Mouse (Mus musculus) spleen, postnatal 4 days (tissue): ENCODE measurements around the gene Tmem18.

ENCODE experiments used
- DNase-seq, 2 experiments: peaks; one replicate each; pipeline ENCODE4 v3.0.0; 2022; ENCODE audit warnings: low spot score in 2 of 2

The Tmem18 gene

DNA sequence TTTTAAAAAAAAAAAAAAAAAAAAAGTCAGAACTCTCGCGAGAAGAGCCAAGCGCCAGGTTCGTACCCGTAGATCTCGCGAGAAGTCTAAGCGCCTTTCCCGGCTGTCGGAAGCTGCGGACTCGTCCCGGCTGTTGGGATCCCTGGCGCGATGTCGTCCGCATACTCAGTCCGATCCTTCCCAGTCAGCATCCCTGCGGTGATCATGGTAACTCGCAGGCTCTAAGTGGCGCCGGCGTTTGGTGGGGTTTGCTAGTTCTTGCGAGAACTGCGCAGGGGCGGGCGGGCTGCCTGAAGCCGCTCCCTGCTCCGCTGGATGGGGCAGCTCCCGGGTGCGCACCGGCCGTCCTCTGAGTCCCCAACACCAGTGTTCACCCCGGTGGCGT is at the start of gene Tmem18:
Gene Tmem18, plus strand, starts transcription at position 71 of the 385 bp plus-strand sequence.
- peak; percentile 71 to 88 for DNase-seq

DNA sequence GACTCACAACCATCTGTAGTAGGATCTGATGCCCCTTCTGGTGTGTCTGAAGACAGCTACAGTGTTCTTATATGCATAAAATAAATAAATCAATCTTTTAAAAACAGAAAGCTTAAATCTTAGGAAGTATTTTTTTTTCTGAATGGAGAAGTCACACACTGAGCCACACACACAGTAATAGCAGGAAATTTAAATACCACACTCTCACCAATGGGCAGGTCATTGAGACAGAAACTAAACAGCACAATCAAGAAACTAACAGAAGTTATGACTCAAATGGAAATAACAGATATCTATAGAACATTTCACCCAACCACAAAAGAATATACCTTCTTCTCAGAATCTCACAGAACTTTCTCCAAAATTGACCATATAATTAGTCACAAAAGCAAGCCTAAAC is 26.9 kb upstream of the Tmem18 start:
- no peak for DNase-seq

DNA sequence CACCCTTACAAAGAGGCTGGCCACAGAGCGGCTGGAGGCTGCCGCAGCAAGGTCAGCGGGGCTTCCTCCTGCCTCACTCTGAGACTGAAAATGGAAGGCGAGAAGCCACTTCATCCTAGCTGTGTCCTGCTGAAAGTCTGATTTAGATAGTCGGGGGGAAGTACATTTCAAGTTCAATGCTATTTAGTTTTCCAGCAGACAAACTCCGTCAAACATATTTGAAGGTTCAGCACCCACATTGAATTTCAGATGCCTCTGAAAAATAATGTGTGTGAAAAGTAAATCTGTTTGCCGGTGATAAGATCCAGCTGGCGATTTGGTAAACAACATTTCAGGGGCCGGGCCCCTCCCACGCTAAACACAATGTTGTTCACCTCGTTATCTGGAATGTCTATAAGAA is 22.8 kb upstream of the Tmem18 start:
- DNase-seq = no peak

DNA sequence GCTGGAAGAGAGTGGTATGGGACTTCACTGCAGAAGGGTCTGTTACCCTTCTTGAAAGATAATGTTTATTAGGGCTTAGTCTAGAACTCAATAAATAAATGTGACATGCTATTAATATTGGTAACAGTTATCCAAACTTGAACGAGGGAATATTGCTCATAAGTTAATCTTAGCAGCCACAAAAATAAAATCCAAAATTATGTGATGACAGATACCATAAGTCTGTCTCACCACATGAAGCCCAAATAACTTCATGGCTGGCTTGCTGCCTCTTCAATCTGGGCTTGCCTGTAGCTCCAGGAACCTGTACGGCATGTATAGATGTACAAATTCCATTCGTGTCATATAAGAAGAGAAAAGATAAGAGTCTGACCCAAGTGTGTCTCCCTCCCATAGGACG is 12.2 kb upstream of the Tmem18 start:
- no peak for DNase-seq

DNA sequence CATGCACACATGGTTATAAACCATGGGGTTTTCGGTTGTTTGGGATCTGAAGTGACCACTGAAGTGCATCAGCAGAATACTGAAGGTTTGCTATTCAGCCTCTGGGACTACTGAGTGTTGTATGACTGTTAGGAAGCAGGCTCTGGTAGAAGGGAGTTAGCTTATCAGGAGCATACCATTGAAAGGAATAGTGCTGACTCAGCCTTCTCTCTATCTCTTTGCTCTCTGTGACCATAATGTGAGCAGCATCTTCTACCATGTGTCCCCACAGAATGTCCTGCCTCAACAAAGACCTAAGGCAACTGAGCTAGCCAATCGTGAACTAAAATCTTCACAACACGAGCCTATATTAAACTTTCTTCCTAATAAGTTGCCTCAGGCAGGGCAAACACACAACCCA is 8.3 kb upstream of the Tmem18 start:
- no peak for DNase-seq

DNA sequence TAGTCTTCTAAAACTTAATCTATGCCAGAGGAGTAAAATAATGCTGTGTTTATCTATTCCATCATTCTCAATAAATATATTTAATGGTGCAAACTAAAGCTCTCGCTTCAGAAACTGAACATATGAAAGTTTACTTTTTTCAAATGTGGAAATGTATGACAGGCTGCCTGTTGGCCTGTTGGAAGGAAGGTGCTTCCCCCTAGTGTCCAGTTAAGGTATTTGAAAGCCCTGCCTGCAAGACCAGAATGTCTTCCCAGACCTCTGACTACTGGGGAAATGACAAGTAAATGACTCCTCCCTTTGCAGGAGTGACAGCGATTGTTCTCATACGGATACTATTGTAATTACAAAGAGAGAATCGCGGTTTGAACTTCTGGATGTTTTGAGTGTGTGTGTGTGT is 6.2 kb upstream of the Tmem18 start:
- peak in 1 of 2 experiments; percentile 45 for DNase-seq

DNA sequence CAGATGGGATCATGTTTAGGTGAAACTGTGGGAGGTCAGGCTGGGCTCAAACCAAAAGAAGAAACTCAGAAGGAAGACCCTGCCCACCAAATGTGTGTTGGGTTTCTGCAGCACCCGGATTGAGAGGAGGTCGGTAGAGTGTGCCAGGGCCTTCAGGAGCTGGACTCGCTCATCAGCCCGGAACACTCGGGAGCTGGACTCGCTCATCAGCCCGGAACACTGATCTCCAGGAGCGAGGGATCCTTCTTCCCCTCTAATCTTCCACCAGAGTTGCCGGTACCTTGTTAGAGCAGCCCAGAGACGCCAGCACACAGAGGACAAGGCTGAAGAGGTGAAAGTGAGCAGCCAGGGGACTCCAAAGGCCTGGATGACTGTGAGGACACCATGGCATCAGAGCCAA is 2.9 kb upstream of the Tmem18 start:
- DNase-seq = no peak

DNA sequence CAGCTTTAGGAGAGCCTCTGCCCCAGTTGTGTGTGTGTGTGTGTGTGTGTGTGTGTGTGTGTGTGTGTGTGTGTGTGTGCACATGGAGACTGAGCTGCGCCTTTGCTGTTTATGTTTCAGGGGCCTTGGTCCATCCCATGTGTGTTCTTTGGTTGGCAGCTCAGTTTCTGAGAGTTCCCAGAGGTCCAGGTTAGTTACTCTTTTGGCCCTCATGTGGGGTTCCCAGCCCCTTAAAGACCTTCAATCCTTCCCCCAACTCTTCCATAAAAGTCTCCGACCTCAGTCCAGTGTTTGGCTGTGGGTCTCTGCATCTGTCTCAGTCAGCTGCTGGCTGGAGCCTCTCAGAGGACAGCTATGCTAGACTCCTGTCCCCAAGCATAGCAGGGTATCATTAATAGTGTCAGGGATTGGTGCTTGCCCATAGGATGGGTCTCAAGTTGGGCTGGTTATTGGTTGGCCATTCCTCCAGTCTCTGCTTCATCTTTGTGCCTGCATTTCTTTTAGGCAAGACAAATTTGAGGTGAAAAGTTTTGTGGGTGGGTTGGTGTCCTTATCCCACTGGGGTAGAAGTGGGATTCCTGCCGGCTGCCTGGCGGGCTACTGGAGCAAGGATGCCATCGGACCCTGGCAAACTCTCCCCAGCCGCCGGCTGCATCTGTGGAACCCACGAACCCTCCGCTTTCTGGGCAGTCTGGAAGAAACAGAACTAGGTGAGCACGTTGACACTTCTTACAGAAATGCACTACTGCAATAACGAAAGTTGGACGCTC is 455 bp upstream of the Tmem18 start:
- DNase-seq = peak; percentile 24 to 74

DNA sequence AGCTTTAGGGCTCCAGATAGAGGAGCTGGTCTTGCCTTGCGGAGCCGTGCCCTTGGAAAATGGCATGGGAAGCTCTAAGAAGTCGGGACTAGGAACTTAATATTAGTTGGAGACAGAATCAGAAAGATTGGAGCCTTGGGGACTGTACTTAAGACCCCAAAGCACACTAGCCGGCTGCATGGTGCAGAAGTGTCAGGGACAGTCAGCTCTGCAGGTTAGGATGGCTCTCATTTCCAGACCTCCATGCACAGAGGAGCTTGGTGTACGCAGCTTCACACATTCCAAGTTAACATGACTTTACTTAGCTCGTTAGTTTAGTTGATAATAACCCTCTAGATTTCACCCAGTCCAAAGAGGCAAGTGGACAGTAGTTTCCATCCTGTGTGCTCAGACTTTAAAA is 637 bp downstream of the Tmem18 start:
- no peak for DNase-seq

DNA sequence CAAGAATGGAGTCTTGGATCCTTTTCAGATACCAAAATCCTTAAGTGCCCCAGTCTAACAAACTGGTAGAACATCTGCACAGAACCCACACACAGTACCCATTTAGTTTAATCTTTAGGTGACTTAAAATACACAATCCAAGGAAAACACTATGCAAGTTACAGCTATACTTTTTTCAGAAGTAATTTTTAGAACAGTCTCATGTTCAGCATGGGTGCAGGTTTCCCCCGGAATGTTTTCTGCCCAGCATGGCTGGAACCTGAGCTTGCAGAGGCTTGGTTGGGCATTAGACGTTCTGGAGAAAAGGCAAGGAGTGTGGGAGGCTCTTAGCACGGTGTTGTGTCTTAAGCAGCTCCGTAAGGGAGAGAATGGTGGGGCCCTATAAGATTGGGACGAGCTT is 7.6 kb downstream of the Tmem18 start:
- no peak for DNase-seq

DNA sequence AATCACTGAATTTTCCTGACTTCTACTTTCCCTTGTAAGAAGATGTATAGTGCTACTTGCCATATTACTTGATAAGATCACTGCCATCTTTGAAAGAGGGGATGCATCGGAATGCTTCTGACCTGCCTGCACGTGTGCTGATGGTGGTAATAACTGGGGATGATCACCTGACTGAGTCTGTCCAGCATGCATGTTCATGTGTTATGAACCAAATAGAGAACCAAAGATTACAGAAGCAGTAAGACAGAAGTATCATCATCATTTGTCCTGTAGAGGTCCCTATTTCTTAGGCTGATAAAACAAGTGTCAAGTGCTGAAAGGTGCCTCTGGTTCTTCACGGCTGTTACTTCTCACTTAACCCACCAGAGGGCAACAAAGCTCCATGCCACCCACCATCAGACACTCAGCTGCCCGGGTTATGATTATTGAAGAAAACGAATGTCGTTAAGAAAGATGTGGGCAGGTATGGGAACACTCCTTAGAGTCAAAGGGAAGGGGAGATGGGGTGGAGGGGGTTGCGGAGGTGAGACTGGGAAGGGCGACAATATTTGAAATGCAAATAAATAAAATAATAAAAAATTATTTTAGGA is 12.7 kb downstream of the Tmem18 start:
- no peak for DNase-seq

DNA sequence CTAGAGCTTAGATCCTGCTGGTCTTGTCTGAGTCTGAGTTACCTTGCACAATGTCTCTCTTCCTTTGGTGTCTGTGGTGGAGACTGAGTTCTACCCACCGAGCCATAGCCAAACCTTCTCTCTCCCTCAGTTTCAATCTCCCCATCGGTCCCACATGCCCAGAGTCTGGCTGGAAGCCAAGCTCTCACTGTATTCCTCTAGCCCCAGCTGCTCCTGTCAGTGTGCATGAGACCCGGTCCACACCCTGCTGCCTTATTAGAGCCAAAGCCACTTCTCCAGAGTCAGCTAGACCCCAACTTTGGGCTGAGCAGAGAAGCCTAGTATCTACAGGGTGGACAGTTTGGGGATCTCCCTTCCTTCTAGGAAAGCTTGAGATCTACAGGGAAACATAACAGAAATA is 14.7 kb downstream of the Tmem18 start:
- DNase-seq = no peak

DNA sequence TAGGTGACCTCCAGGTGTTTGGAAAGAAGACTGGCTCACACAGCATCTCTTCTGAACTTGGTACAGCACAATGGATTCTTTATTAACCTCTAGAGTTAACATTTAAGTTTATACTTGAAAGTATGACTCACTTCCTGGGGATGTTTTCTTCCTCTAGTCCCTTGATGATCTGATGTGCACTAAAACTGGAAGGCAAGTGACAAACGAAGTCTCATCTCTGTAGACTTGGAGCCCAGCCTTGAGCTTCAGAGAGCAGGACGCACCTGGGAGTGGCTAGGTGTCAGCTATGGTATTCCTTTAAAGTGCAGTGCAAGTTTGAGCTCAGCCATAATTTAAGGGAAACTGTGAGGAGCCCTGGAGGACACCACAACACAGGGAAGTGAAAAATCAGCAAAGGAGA is 15.2 kb downstream of the Tmem18 start:
- no peak for DNase-seq

DNA sequence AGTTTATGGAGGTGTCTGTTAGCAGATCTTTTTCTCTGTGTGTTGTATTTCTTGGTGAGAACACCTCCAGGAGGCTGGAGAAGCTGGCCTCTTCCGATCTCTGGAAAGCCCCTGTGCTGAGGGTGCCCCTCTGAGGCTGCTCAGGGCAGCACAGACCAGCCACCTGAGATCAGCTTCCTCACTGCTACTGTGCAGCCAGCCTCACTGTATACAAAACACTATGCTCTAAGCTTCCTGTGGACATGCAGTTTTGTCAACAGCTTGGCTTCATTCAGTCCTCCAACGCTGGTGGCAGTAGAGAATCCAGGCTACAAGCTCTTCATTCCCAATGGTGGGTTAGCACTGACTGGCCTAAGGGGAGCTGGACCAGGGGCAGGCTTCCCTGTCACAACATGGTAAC is 15.8 kb downstream of the Tmem18 start:
- no peak for DNase-seq

DNA sequence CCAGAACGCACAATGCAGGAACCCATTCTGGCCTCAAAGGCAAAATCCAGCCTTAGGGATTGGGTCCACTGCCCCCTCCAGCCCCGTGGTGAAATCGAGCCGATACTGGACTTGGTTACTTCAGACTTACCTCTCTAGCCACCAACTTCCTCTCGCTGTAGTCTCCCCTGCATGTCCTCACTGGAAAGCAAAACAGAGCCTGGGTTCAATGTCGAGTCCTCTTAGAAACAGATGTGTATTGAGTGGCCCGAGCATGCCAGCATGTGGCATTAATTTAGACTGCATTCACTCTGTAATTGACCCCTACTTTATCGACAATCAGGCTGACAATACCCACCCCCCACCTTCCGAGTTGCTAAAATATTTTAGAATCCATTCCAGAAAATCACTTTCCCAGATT is 19.8 kb downstream of the Tmem18 start:
- no peak for DNase-seq

DNA sequence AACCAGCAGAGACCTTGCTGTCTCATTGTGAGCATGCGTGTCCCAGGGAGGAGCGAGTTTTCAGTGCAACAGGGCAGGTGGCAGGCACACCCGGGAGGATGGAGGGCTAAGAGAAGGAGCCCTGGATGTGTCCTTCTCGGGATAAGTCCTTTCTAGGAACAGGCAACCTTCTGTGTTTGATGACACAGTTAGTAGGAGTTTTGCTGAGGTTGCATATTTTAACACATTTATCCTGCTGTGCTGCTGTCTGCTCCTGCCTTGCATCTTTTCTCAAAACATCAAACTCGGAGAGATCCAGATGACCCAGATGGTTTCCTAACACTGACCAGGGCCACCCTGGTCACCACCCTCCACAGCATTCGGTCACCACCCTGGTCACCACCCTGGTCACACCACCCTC is 20.6 kb downstream of the Tmem18 start:
- DNase-seq = no peak

DNA sequence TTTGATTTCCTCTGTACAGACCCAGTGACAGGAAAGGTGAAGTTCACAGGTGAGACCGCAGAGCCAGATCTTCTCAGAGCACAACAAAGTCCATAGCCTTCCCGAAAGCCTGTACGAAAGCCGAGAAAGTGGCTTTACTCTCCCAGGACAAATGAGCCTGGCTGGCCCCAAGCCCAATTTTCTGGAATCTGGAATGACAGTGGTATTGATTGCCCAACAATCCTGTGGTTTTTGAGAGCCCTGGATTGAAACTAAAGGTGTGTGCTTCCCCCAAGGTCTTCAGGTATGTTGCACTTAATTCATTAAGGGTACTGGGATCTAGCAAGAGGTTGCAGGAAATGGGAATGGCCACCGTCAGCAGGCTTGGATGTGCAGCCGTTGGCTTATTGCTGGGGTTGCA is 21.7 kb downstream of the Tmem18 start:
- no peak for DNase-seq

DNA sequence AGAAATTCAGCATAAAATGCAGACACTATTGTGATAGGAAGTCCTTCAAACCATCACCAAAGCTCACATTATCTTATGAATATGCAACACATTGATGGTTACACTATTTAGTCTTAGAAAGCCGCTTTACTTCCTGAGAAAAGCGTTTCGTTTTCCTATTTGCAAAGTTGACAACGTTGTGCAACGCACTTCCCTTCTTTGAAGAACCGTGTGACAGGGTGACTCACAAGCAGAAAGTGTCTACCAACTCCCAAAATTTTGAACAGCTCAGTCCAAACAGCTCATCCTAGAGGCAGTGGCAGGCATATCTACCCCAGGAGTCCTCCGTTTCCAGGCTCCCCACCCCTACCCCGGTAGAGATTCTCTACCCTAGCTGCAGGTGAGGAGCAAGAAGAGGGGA is 22.5 kb downstream of the Tmem18 start:
- DNase-seq = no peak

DNA sequence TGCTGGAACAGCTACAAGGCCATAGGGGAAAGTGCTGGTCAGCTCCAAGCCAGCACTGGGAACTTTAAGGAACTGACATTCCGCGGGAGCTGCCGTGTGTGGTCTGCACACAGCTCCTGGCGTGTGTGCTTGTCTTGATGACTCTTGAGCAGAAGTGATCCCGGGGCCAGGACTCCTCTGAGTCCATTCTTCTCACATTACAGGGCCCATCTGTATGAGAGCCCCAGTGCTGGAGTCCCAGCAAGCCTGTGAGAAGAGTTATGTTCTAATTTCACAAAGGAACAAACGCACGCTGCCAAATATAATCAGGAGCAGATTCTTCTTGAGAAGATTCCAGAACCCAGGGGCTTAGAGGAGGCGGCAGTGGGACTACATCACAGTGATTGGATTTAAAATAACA is 34.2 kb downstream of the Tmem18 start:
- DNase-seq = no peak

DNA sequence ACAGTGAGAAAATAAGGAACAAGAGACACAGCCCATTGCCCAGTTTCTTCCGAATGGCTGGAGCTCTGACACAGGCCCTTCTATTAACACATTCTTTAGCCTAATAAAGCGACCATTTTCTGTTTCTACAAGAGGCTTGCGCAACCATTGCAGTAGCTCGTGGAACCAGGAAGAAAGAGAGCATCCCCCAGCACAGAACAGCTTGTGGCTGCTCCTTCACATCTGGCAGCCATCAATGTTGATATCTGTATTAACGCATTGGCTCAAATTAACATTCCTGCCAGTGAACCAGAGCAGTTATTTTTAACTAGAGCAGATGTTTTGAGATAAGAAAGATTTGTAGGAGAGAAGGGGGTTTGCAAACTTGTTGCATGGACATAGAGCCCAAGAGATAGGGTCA is 44.2 kb downstream of the Tmem18 start:
- no peak for DNase-seq

DNA sequence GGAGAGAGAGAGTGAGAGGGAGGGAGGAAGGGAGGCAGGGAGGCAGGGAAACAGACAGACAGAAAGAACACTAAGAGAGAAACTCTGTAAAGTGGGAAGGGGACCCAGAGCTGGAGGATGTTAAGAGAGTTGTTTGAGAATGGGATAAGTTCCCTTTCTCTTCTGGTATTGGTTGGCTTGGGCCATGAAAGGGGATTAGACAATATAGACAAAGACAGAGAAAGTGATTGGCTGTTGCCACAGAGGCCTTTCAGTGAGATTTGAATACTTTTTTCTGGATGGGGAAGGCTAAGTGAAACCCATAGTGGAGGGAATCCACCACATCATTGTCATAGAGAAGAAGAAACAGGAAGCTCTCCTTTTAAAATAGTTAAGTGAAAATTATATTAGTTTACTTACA is 50.3 kb downstream of the Tmem18 start:
- no peak for DNase-seq
